Mouse (Mus musculus) lung, postnatal 36 days (tissue): ENCODE data around the gene Hexim1.

Experiments used
- DNase-seq: peaks from one replicate; pipeline ENCODE4 v3.0.0; 2022; ENCODE audit warnings: mixed read lengths

Gene Hexim1

DNA sequence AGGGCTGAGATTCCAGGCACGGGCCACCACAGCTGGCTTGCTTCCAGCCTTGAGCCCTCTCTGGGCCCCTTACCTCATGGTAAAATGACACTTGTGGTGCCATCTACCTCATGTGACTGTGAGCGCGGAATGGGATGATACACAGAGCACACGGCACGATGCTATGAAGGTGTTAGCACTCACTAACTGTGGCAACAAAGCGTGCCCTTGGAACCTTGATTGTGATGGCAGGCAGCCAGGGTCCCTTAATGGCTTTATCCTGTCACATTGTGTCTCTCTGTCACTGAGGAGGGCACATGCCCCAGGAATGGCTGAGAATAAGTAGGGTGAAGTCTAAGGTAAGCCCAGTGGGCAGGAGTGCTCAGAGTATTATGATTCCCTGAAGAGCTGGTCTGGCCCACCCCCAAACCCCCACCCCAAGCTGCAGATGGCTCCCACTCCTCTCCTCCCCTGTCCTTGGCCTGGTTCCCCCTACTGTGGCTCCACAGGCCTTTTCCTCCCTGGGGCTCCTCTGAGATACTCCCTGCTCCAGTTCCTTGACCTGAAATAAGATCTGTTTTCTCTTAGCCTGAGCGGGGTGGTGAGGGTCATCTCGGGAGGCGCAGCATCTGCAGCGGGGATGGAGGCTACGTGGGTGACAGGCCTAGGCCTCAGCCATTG is 17.4 kb upstream of the Hexim1 start:
- DNase-seq: no peak

DNA sequence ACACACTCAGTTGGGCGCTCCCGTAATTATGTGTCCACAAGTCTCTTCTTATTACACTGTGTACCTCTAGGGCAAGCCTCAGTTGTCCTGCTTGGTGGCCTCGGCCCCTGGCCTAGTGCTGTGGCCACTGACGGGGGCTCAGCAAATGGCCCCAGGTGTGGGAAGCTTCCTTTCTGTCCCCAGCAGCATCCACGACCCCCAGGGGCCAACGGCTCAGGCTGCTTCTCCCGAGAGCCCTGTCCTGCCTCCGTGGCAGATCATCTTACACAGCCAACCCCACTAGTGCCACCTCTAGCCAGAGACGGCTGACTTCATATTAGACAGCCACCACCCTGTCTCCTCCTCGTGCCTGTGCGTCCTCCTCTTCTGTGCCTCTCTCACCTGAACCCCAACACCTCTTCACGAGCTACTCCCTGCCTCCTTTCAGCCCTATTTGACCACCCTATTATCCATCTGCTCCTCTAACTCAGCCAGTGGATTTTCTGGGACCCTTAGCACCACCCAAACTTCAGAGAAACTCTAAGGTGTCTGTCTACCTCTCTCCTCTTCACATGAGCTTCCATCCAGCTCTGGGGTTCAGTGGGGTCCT is 16.6 kb upstream of the Hexim1 start:
- no peak for DNase-seq

DNA sequence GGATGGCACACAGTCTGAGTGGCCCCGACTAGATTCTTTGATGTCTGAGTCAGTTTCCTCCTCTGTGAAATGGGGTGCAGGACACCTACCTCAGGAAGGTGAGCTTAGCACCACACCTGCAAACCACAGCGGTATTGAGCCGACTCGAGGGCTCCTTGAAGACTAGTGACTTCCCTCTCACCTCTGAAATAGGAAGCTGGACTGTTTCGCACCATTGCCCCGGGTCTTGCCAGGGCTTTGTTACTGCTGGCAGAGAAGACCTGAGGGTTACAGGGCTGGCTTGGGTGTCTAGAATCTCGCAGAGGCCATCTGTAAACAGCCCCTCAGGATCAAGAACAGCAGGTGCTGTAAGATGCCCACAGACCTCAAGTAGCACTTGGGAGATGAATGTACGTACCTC is 15.7 kb upstream of the Hexim1 start:
- no peak for DNase-seq

DNA sequence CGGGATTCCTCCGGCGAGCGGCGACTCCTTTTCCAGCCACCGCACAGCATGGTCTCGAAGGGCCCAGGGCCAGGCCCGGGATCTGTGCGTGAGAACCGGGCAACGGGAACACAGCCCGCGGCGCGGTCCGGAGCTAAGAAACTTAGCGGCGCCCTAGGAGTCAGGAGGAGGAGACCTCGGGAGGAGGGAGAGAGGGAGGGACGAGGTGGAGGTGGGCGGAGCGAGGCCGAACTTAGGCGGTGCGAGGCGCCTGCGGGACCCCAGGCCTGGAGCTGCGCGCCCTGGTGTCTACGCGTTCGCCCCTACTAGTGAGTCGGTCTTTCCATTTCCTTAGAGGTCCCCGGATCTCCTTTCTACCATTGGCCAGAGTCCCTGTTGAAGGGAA is 14.6 kb upstream of the Hexim1 start, which contains the start of the genes Plcd3 and Acbd4:
Gene Plcd3, minus strand, starts transcription at position 178 of the 385 bp plus-strand sequence.
Gene Acbd4, plus strand, starts transcription at position 202 of the 385 bp plus-strand sequence.
- peak; percentile 93 for DNase-seq

DNA sequence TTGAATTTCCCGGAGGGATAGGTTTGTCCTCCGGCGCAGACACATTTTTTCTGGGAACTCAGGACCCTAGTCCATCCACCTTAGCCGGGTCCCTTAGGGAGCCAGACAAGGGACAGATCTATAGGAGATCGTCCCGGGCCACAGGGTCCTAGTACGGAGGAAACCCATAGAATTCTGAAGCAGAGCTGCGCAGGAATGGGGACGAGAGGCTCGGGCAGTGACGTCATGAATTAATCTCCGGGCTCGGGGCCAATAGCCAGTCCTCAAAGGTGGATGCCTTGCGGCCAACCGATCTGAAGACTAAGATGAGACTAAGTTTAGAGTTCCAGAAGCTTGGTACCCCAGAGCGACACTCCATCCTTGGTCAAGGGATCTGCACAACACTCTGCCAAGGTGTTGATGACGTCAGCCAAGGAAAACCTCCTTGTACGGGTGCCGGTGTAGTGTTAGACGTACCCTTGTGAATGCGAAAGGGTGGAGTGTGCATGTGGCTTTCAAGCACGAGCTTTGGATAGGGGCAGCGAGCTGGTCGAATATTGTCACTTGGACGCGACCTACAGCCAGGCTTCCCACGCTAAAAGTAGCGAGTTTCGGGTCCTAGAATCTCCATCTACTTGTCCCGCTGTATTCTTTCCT is 14.0 kb upstream of the Hexim1 start:
- DNase-seq: peak; percentile 84

DNA sequence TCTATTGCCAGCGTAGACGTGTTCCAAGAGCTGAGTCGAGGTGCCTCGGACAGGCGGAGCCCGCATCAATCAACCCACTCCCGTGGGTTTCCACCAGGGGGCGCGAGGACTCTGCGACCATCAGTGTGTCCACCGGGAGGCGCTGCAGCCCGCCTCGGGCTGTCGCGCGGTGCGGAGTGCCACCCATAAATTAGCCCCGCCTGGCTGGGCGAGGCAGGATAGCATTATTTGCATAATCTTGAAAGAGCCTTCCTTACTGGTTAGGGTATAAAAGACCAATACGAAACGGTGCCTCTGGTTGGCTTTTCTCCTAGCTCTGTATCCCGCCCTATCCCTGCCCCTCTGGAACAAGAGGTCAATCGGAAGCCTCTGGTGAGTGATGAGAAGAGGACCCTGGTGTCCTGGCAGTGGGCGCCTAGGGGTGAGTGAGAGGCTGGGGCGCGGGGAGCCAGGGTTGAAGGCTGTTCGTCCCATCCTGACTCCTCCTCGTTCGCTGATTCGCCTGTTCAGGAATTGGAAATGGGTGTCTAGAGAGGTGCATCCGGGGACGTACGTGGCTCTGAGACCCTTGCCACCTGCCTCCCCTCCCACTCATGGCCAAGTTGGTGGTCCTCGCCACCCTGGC is 13.2 kb upstream of the Hexim1 start:
- peak; percentile 98 for DNase-seq

DNA sequence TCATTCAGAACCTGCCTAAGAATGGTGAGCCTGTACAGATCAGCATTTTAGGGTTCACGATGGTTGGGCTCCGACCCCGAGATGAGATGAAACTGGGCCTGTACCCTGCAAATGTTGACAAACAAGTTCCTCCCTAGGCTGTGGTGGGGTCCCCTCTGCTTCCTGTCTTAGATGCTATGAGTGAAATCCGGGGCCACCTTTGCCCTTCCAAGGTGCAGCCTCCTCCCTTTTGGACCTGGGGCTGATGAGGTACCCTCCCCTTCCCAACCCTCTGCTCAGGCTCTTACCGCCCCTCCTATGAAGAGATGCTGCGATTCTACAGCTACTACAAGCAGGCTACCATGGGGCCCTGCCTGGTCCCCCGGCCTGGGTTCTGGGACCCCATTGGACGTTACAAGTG is 12.4 kb upstream of the Hexim1 start:
- DNase-seq: no peak

DNA sequence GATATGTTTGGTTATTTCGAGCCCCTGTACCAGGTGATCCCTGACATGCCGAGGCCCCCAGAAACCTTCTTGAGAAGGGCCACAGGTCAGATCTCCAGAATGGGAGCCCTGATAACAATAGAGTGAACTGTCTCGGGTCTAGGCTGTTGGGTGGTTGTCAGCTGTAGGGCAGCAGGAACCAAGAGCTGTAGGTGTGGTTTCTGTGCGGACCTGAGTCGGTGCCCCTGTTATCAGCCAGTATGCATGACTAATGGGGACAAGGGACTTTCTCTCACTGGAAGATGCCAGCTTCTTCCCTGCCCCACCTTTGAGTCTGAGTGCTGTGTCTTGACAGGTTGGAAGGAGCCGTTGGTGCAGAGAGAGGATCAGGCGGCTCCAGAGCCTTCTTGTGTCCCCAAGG is 11.6 kb upstream of the Hexim1 start:
- DNase-seq: no peak

DNA sequence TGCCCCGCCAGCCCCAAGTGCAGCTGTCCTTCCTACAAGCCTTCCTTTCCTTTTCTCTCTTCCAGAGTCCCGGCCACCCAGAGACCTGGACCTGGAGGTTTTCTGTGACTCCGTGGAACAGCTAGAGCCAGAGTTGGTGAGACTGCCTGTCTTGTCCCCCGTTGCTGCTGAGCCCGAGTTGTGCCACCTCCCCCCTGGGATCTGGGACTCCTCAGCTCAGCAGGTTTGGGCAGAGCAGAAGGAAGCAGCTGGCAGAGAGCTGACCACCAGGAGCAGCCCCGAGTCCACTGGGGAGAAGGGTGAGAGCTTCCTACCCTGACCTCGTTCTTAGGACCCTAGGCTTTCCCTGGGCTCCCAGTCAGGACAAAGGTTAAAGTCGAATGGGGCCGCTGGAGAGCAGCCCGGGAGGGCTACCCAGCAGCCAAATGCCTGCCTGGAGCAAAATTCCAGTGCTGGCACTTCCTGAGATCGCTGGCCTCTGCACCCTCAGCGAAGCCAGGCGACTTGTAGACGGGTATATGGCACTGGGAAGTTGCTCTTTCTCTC is 10.8 kb upstream of the Hexim1 start:
- DNase-seq: no peak

DNA sequence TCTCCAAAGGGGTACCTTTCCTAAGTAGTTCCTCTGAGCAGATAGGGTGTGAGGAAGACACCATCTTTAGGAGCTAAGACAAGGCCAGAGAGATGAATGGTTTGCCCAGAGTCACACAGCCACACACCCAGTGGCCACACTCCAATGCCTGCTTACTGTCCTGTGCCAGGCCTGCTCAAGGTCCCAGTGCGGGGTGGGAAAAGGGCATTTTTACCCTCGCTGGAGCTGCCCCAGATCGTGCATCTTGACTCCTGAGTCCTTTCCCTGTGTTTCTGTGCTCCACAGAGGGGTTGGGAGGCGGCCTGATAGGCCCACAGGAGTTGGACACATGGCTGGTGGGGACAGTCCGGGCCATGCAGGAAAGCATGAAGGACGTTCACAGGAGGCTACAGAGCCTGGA is 10.2 kb upstream of the Hexim1 start:
- DNase-seq: no peak

DNA sequence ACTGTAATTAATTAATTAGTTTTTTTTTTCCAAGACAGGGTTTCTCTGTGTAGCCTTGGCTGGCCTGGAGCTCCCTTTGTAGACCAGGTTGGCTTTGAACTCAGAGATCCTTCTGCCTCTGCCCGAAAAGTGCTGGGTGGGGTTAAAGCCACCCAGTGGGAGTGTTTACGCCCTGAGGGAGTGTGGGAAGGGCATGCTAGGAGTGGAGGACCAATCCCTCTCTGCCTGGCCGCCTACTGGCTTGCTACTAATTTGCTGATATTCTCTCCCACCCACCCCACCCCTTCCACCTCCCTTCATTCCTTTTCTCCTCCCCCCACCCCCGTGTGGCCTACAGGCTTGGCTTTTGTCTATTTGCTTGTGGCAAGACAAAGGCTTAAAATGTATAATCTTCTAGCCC is 9.6 kb upstream of the Hexim1 start:
- DNase-seq: no peak

DNA sequence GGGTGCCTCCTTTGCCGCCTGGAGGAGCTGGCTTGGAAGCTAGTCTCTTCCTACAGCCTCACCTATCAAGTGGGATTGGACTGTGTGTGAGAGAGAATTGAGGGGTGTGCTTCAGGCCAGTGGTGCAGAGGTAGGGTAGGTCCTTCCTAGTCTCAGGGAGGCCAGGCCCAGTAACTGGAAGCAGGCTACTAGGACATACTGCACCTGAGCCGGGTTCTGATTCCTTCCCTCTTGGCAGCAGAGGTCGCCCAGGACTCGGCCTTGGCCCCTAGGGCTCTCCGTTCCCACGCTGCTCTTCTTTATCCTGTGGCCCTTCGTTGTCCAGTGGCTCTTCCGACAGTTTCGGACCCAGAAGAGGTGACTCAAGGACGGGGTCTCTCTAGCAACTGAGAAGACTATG is 4.7 kb upstream of the Hexim1 start:
- no peak for DNase-seq

DNA sequence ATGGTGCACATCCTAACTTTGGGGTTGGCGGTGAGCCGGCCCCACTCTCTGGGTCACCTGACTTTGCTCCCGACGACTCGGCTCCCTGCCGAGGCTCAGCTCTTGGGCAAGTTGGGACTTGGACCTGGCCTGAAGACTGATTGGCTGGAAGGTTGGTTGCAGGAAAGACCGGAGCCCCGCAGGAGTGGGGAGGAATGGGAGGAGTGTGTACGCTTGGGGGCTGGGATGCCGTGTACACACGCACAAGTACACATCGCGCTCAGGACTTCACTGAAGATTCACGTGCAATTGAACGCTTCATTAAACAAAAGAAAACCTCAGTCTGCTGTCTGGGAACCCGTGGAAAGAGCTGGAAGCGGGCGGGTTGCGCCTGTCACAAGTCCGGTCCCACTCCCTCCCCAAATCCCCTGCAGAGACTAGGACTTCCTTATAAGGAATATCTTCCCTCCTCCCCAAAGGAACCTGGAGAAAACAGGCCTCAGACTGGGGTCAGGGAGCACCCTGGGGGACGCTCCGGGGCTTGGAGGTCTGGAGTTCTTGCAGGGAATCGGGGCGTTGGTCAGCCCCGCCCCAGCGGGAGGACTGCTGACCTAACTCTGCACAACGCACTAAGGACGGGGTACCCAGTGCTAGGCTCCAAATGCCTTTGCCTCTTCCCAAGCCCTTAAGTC is 4.0 kb upstream of the Hexim1 start:
- DNase-seq: peak; percentile 90

DNA sequence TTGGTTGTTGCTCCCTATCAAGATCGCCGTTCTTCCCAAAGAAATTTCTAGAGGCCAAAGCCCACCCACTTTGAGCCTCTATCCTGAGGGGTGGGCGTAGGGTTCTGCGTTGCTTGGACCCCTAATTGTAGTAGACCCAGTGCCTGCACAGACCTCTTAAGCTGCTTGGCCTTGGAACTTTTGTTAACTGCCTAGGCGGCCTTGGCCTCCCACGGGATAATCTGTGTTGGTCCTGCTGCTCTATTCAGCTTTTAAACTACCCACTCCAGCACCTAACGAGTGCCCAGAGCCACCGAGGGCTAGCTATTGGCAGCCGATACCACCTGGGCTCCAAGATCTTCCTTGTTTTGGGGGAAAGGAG is 3.5 kb upstream of the Hexim1 start:
- DNase-seq: no peak

DNA sequence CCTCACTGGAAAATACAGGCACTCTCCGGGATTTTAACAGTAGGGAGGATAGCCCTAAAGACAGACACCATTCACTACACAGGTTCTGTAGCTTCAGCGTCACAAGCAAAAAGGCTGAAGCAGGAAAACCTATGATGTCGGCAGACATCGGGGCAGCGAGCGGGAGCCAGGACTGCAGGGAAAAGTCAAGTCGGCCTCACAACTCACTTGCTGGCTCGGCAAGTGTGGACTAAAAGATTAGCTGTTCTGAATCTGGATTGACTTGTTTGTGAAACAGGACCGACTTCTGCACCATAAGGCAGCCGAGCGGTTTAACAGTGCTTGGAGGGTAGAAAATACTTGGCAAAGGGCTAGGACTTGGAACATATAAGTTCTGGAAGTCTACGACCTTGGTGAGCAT is 3.0 kb upstream of the Hexim1 start:
- no peak for DNase-seq

DNA sequence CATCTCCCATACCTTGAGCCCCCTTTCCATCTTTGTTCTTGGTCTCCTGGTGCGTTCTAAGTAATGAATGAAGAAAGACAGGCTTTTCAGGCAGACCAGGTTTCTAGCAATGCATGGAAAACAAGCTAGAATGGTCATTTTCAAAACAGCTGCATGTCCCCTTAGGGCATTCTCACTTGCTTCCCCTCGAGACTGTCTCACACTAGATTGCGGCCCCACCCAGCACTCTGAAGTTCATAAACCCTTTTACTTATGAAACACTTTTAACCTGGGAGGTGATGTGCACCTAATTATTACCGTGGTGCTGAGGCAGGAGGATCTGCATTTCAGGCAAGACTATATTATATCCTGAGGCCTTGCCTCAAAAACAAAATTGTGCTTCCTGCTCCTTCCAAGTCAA is 2.3 kb upstream of the Hexim1 start:
- no peak for DNase-seq

DNA sequence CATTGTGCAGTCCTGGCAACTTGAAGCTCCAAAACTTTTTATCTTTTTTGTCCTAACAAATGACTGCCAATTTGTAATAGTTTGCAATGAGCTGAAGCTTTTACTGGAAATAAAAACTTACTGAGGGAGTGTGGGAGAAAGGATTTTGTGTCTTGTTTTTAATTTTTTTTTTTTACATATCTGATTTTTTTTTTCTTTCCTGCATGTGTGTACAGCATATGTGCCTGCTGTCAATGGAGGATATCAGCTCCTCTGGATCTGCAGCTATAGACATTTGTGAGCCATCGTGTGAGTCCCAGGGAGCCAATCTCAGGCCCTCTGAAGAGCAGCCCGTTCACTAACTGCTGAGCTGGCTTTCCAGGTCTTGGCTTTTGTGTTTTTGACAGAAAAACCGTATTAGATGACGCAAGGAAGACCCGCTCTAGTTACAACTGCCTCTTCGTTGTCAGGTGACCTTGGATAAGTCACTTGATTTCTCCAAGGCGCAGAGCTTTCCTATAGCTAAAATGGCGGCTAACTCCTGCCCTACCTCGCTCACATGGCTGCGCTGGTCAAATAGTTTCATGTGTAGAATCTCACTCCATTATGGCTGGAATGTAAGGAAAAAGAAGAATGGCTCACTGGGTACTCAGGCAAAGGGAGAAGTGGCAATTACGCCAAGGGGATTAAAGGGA is 1.6 kb upstream of the Hexim1 start:
- no peak for DNase-seq

DNA sequence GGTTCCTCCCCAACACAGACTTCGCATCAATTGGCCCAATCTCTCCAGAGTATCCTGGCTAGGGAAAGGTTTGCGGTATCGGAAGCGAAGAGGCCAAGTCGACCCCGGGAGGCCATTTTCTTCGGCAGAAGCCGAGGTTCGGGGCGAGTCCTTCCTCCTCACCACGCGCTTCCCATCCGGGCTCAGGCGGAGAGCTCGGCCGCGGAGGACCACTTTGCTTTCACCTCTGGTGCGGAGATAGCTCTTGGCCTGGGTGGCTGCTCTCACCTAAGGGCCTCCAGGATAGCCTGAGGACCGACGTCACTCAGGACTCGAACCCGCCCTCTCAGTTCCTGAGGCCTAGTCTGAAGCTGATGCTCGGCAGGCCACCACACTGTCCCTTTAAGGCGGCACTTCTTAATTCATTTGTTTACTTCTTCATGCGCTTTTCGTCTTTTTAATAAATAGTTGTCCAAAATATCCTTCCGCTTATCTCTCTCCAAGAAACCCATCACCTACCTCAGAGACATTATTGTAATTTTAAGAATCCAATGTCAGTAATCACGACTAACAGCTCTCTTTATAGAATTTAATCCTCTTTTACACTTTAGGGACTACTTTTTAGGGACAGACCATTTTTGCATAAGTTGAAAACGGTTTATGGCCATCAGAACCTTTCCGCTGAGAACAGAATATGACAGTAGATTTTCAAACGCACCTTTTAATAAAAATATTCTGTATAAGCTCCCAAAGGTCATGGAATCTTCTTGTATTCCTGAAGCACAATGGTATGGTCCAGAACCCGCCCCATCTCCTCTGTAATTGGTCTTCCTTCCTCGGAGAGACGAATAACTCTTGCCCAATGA is 646 bp upstream of the Hexim1 start:
- peak; percentile 91 for DNase-seq

DNA sequence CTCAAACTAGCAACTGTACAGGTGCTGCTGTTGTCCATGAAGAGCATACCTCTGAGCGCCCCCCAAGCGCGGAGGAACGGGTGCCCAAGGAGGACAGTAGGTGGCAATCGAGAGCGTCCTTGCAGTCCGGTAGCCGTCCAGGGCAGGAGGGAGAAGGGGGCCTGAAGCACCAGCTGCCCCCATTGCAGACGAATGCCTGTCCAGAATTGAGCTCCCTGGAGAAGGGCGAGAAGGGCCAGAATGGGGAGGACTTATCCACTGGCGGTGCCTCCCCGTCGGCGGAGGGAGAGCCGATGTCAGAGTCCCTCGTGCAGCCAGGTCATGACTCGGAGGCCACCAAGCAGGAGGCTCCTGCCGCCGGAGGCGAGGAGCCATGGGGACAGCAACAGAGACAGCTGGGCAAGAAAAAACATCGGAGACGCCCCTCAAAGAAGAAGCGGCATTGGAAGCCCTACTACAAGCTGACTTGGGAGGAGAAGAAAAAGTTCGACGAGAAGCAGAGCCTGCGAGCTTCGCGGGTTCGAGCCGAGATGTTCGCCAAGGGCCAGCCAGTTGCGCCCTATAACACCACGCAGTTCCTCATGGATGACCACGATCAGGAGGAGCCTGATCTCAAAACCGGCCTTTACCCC is 1.0 kb downstream of the Hexim1 start:
- DNase-seq: peak; percentile 85

DNA sequence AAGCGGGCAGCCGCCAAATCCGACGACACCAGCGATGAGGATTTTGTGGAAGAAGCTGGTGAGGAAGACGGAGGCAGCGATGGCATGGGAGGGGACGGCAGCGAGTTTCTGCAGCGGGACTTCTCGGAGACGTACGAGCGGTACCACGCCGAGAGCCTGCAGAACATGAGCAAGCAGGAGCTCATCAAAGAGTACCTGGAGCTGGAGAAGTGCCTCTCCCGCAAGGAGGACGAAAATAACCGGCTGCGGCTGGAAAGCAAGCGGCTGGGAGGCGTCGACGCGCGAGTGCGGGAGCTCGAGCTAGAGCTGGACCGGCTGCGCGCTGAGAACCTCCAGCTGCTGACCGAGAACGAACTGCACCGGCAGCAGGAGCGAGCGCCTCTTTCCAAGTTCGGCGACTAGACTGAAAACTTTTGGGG is 1.6 kb downstream of the Hexim1 start:
- peak; percentile 44 for DNase-seq

DNA sequence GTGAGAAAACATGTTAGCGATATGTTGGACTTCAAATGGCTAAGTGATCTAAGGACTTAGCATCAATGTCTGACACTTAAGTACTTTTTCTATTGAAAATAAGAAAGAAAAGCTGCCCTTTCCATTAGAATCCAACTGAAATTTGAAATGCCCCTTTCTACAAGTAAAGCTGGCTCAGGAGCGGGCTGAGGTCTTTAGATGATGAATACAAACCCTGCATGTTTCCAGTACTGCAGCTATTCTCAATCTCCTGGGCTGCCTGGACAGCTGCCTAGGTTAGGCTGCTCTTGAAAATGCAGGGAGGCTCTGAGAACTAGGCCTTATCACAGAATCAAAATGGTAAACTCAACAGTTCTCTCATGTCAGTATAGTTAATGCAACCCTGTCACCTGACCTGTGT is 2.8 kb downstream of the Hexim1 start:
- no peak for DNase-seq
